Mouse (Mus musculus): ENCODE data around the gene Gin1. TPM values are rescaled to one million over a fixed set of nuclear protein-coding genes. Genes with fewer than 3 reads are reported as not detected.

Gin1 gene
- total and polyA plus RNA-seq, 2 experiments from 2014 or later = 2.2 to 11.2 TPM

GRCm38 (mm10) chr1:97822203-97822602 lies 52.2 kb downstream of the Gin1 start:
- no peak for TF ChIP-seq CTCF (IDR thresholded peaks at IDR 0.05)
- H3K27ac ChIP-seq (ENCODE audit: low read depth, low read length) = no peak overlapping the region
- H3K36me3 ChIP-seq (ENCODE audit: insufficient read depth, low read length) = peaks cover 8% of the 10 kb centered on the region
- WGBS = 84% methylated on average over 5 of the region's 5 CpGs
- no peak overlapping the region for H3K4me3 ChIP-seq (ENCODE audit: low read depth, low read length)
- no peaks in the 10 kb centered on the region for H3K9me3 ChIP-seq (ENCODE audit: low read length)
- no peaks in the 10 kb centered on the region for H3K27me3 ChIP-seq (ENCODE audit: insufficient read depth, low read length)
- H3K4me1 ChIP-seq (ENCODE audit: insufficient read depth, low read length) = no peaks in the 10 kb centered on the region
- no peak overlapping the region for H3K4me2 ChIP-seq (ENCODE audit: low read depth, low read length, poor library complexity, severe bottlenecking)
- no peak for ATAC-seq (ENCODE audit: low FRiP score)
- no peak overlapping the region for H3K9ac ChIP-seq (replicated peaks; ENCODE audit: low read length, poor library complexity, severe bottlenecking)
- DNase-seq (ENCODE audit: low spot score) = no peak

- DNase-seq (ENCODE audit: low spot score) (no peak), ATAC-seq (ENCODE audit: low FRiP score) (no peak)
- Histone ChIP-seq H3K36me3 (ENCODE audit: insufficient read depth, low read length) (peaks cover 8% of the 10 kb centered on the region), H3K9me3 (ENCODE audit: low read length) (no peaks in the 10 kb centered on the region), H3K27me3 (ENCODE audit: insufficient read depth, low read length) (no peaks in the 10 kb centered on the region), H3K4me3 (ENCODE audit: low read depth, low read length) (no peak overlapping the region), H3K4me1 (ENCODE audit: insufficient read depth, low read length) (no peaks in the 10 kb centered on the region), H3K27ac (ENCODE audit: low read depth, low read length) (no peak overlapping the region), H3K9ac (replicated peaks; ENCODE audit: low read length, poor library complexity, severe bottlenecking) (no peak overlapping the region), H3K4me2 (ENCODE audit: low read depth, low read length, poor library complexity, severe bottlenecking) (no peak overlapping the region)
- no peak for TF ChIP-seq CTCF (IDR thresholded peaks at IDR 0.05)
- WGBS = 95% methylated on average over 7 of the region's 7 CpGs
Measured at GRCm38 (mm10) chr1:97822904-97823303, 52.9 kb downstream of the Gin1 start.

GRCm38 (mm10) chr1:97827566-97827965 lies 57.6 kb downstream of the Gin1 start:
- H3K27ac ChIP-seq (ENCODE audit: low read depth, low read length) = no peak overlapping the region
- ATAC-seq (ENCODE audit: low FRiP score) = no peak
- H3K4me2 ChIP-seq (ENCODE audit: low read depth, low read length, poor library complexity, severe bottlenecking) = no peak overlapping the region
- TF ChIP-seq CTCF (IDR thresholded peaks at IDR 0.05) = no peak
- no peaks in the 10 kb centered on the region for H3K27me3 ChIP-seq (ENCODE audit: insufficient read depth, low read length)
- no peak for DNase-seq (ENCODE audit: low spot score)
- H3K4me1 ChIP-seq (ENCODE audit: insufficient read depth, low read length) = no peaks in the 10 kb centered on the region
- H3K9me3 ChIP-seq (ENCODE audit: low read length) = no peaks in the 10 kb centered on the region
- H3K9ac ChIP-seq (replicated peaks; ENCODE audit: low read length, poor library complexity, severe bottlenecking) = no peak overlapping the region
- peaks cover 9% of the 10 kb centered on the region for H3K36me3 ChIP-seq (ENCODE audit: insufficient read depth, low read length)
- WGBS = 69% methylated on average over 2 of the region's 2 CpGs
- H3K4me3 ChIP-seq (ENCODE audit: low read depth, low read length) = no peak overlapping the region

- no peaks in the 10 kb centered on the region for H3K9me3 ChIP-seq (ENCODE audit: low read length)
- H3K27me3 ChIP-seq (ENCODE audit: insufficient read depth, low read length) = no peaks in the 10 kb centered on the region
- H3K4me2 ChIP-seq (ENCODE audit: low read depth, low read length, poor library complexity, severe bottlenecking) = no peak overlapping the region
- H3K4me3 ChIP-seq (ENCODE audit: low read depth, low read length) = no peak overlapping the region
- DNase-seq (ENCODE audit: low spot score) = no peak
- H3K27ac ChIP-seq (ENCODE audit: low read depth, low read length) = no peak overlapping the region
- H3K36me3 ChIP-seq (ENCODE audit: insufficient read depth, low read length) = peaks cover 9% of the 10 kb centered on the region
- no peak for ATAC-seq (ENCODE audit: low FRiP score)
- 94% methylated on average over 5 of the region's 5 CpGs for WGBS
- H3K9ac ChIP-seq (replicated peaks; ENCODE audit: low read length, poor library complexity, severe bottlenecking) = no peak overlapping the region
- H3K4me1 ChIP-seq (ENCODE audit: insufficient read depth, low read length) = no peaks in the 10 kb centered on the region
- no peak for TF ChIP-seq CTCF (IDR thresholded peaks at IDR 0.05)
Measured at GRCm38 (mm10) chr1:97828087-97828486, 58.1 kb downstream of the Gin1 start.

- H3K36me3 ChIP-seq (ENCODE audit: insufficient read depth, low read length) = 0 out of 2 replicates have a peak, but pooled peaks cover 10% of the 10 kb centered on the region
- TF ChIP-seq CTCF (IDR thresholded peaks at IDR 0.05) = no peak
Measured at GRCm38 (mm10) chr1:97833466-97834353, 63.7 kb downstream of the Gin1 start.

GRCm38 (mm10) chr1:97834354-97834822 lies 64.4 kb downstream of the Gin1 start:
- no peaks in the 10 kb centered on the region for H3K4me1 ChIP-seq (ENCODE audit: insufficient read depth, low read length)
- no peak overlapping the region for H3K9ac ChIP-seq (replicated peaks; ENCODE audit: low read length, poor library complexity, severe bottlenecking)
- TF ChIP-seq CTCF (IDR thresholded peaks at IDR 0.05) = no peak
- DNase-seq (ENCODE audit: low spot score) (no peak), ATAC-seq (ENCODE audit: low FRiP score) (no peak)
- 0 out of 2 replicates have a peak, but pooled peaks cover 10% of the 10 kb centered on the region for H3K36me3 ChIP-seq (ENCODE audit: insufficient read depth, low read length)
- H3K4me2 ChIP-seq (ENCODE audit: low read depth, low read length, poor library complexity, severe bottlenecking) = no peak overlapping the region
- no peak overlapping the region for H3K27ac ChIP-seq (ENCODE audit: low read depth, low read length)
- no peaks in the 10 kb centered on the region for H3K27me3 ChIP-seq (ENCODE audit: insufficient read depth, low read length)
- 74% methylated on average over 5 of the region's 5 CpGs for WGBS
- no peaks in the 10 kb centered on the region for H3K9me3 ChIP-seq (ENCODE audit: low read length)
- no peak overlapping the region for H3K4me3 ChIP-seq (ENCODE audit: low read depth, low read length)

More at GRCm38 (mm10) chr1:97833466-97834353, 63.7 kb downstream of the Gin1 start:
- H3K27ac ChIP-seq (ENCODE audit: low read depth, low read length) = no peak overlapping the region
- no peaks in the 10 kb centered on the region for H3K4me1 ChIP-seq (ENCODE audit: insufficient read depth, low read length)
- no peaks in the 10 kb centered on the region for H3K27me3 ChIP-seq (ENCODE audit: insufficient read depth, low read length)
- no peak overlapping the region for H3K9ac ChIP-seq (replicated peaks; ENCODE audit: low read length, poor library complexity, severe bottlenecking)
- WGBS = 44% methylated on average over 5 of the region's 5 CpGs
- H3K9me3 ChIP-seq (ENCODE audit: low read length) = no peaks in the 10 kb centered on the region
- no peak overlapping the region for H3K4me3 ChIP-seq (ENCODE audit: low read depth, low read length)
- H3K4me2 ChIP-seq (ENCODE audit: low read depth, low read length, poor library complexity, severe bottlenecking) = no peak overlapping the region
- peak; percentile 60; the same call in 1 of the 2 replicates for ATAC-seq (ENCODE audit: low FRiP score)
- peak; percentile 91 for DNase-seq (ENCODE audit: low spot score)

Other genes starting within 250 kb of the Gin1 start
- gene D1Ertd622e, start 108.1 kb upstream of the Gin1 start, total RNA-seq (2014; rRNA removed) = 32.9 and 60.9 TPM in 2 replicates
- gene D1Ertd622e, start 108.1 kb upstream of the Gin1 start, polyA plus RNA-seq (2015; fragmentation: Nextera tagmentation; extraction: Ambion mirVana) = 57.0 and 57.9 TPM in 2 replicates
- 56.0 and 66.2 TPM in 2 replicates for gene Ppip5k2, start 239 bp downstream of the Gin1 start, total RNA-seq (2014; rRNA removed)
- gene Ppip5k2, start 239 bp downstream of the Gin1 start, polyA plus RNA-seq (2015; fragmentation: Nextera tagmentation; extraction: Ambion mirVana) = 32.8 and 37.0 TPM in 2 replicates